Mouse (Mus musculus): Measurements from ENCODE around the gene A930004D18Rik.

GRCm38 (mm10) chr2:17986694-17987093 is 50.8 kb downstream of the A930004D18Rik start:
- TF ChIP-seq POLR2A (IDR thresholded peaks at IDR 0.05; ENCODE audit: borderline replicate concordance, extremely low read depth, insufficient read depth, insufficient read length, poor library complexity, severe bottlenecking) (no peak), CTCF (IDR thresholded peaks at IDR 0.05; ENCODE audit: borderline replicate concordance, extremely low read depth, insufficient read depth, insufficient read length) (no peak)

Measured in brain, embryonic 14.5 days (tissue).